Mouse (Mus musculus): Measurements from ENCODE around the gene Irs2.

- TF ChIP-seq CTCF (IDR thresholded peaks at IDR 0.05; ENCODE audit: insufficient read depth, low read length) = no peak
- TF ChIP-seq POLR2A (IDR thresholded peaks at IDR 0.05; ENCODE audit: borderline replicate concordance, extremely low read depth, low read depth, low read length) = no peak
Measured at GRCm38 (mm10) chr8:11020949-11021572, 12.8 kb upstream of the Irs2 start.
